Mouse (Mus musculus): ENCODE data around the gene Elf2. TPM values are rescaled to one million over a fixed set of nuclear protein-coding genes. Genes with fewer than 3 reads are reported as not detected.
"Not testable (repeated sequence)": the region's sequence is repeated elsewhere in the genome, so short reads cannot be mapped to it uniquely, and the experiment has no call there.

Elf2 gene
- polyA plus RNA-seq, 1 experiment from 2014 or later: 39.1 TPM

GRCm38 (mm10) chr3:51358181-51358580 lies 17.7 kb upstream of the Elf2 start:
- H3K4me2 ChIP-seq: peak overlapping the region; percentile 65
- H3K9ac ChIP-seq: no peak overlapping the region; the same call in 1 of the 2 replicates
- H3K36me3 ChIP-seq: no peaks in the 10 kb centered on the region
- peak overlapping the region; percentile 46 for H3K4me3 ChIP-seq
- no peaks in the 10 kb centered on the region; the same call in 1 of the 2 replicates for H3K9me3 ChIP-seq
- peaks cover 32% of the 10 kb centered on the region for H3K27me3 ChIP-seq
- H3K4me1 ChIP-seq (replicated peaks): peaks cover 13% of the 10 kb centered on the region
- no peak overlapping the region for H3K27ac ChIP-seq (replicated peaks)
- no peak for ATAC-seq (ENCODE audit: low read depth)
- WGBS: 2% methylated on average over 15 of the region's 15 CpGs

DNA sequence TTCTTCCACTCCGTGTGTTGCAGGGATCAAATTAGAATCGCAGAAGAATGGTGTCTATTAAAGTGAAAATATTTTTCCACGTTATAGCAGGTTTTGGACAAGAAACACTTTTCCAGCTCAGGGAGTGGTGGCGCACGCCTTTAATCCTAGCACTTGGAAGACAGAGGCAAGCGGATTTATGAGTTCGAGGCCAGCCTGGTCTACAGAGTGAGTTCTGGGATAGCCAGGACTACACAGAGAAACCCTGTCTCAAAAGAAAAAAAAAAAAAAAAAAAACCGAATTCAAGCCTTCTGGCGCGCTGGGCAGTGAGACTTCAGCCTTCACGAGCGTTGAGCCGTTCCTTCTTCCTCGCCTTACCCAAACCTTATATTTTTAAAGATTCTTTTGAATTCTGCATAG lies 17.2 kb upstream of the Elf2 start:
- H3K4me2 ChIP-seq: peak overlapping the region; percentile 65
- no peak overlapping the region; the same call in 1 of the 2 replicates for H3K9ac ChIP-seq
- no peak overlapping the region for H3K27ac ChIP-seq (replicated peaks)
- no peaks in the 10 kb centered on the region for H3K36me3 ChIP-seq
- H3K9me3 ChIP-seq: no peaks in the 10 kb centered on the region; the same call in 1 of the 2 replicates
- WGBS: 10% methylated on average over 14 of the region's 14 CpGs
- ATAC-seq (ENCODE audit: low read depth): no peak
- H3K4me1 ChIP-seq (replicated peaks): peaks cover 13% of the 10 kb centered on the region
- H3K27me3 ChIP-seq: peaks cover 32% of the 10 kb centered on the region
- H3K4me3 ChIP-seq: peak overlapping the region; percentile 46

- no peaks in the 10 kb centered on the region for H3K36me3 ChIP-seq
- WGBS: 56% methylated on average over 5 of the region's 5 CpGs
- no peak overlapping the region for H3K4me2 ChIP-seq
- ATAC-seq (ENCODE audit: low read depth): no peak
- H3K27ac ChIP-seq (replicated peaks): no peak overlapping the region
- H3K9ac ChIP-seq: no peak overlapping the region
- H3K9me3 ChIP-seq: no peaks in the 10 kb centered on the region; the same call in 1 of the 2 replicates
- H3K4me1 ChIP-seq (replicated peaks): peaks cover 13% of the 10 kb centered on the region
- peaks cover 32% of the 10 kb centered on the region for H3K27me3 ChIP-seq
- no peak overlapping the region for H3K4me3 ChIP-seq
These were observed 16.6 kb upstream of the Elf2 start for GRCm38 (mm10) chr3:51357078-51357477.

DNA sequence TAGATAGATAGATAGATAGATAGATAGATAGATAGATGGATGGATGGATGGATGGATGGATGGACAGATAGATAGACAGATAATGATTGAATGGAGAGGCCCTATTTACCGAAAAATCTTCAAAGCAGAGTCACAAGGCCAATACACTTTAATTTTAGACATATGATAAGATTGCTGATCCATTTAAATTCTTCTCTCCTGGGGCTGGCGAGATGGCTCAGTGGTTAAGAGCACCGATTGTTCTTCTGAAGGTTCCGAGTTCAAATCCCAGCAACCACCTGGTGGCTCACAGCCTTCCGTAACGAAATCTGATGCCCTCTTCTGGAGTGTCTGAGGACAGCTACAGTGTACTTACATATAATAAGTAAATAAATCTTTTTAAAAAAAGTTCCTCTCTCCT lies 14.5 kb upstream of the Elf2 start:
- 91% methylated on average over 6 of the region's 6 CpGs for WGBS
- peaks cover 28% of the 10 kb centered on the region for H3K27me3 ChIP-seq
- H3K4me2 ChIP-seq; ATAC-seq (ENCODE audit: low read depth); H3K9me3 ChIP-seq; H3K9ac ChIP-seq; H3K36me3 ChIP-seq; H3K4me3 ChIP-seq; H3K27ac ChIP-seq (replicated peaks): not testable (repeated sequence)
- peaks cover 13% of the 10 kb centered on the region for H3K4me1 ChIP-seq (replicated peaks)

DNA sequence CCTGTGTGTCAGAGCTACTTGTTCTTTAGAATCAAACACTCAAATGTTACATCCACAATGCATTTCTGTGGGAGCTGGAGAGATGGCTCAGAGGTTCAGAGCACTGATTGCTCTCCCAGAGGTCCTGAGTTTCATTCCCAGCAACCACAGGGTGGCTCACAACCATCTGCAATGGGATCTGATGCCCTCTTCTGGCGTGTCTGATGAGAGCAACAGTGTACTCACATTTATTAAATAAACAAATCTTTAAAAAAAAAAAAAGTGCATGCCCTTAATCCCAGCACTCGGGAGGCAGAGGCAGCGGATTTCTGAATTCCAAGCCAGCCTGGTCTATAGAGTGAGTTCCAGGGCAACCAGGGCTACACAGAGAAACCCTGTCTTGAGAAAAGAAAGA lies 13.6 kb upstream of the Elf2 start:
- peaks cover 6% of the 10 kb centered on the region for H3K4me1 ChIP-seq (replicated peaks)
- H3K27me3 ChIP-seq: peaks cover 21% of the 10 kb centered on the region
- H3K27ac ChIP-seq (replicated peaks): no peak overlapping the region
- no peaks in the 10 kb centered on the region for H3K36me3 ChIP-seq
- no peak overlapping the region for H3K4me2 ChIP-seq
- H3K4me3 ChIP-seq: no peak overlapping the region
- H3K9me3 ChIP-seq: no peaks in the 10 kb centered on the region
- H3K9ac ChIP-seq: no peak overlapping the region
- WGBS: 82% methylated on average over 3 of the region's 3 CpGs
- ATAC-seq (ENCODE audit: low read depth): no peak

- 75% methylated on average over 4 of the region's 4 CpGs for WGBS
- no peak overlapping the region for H3K4me2 ChIP-seq
- H3K9me3 ChIP-seq: no peaks in the 10 kb centered on the region
These were observed 13.0 kb upstream of the Elf2 start for GRCm38 (mm10) chr3:51353325-51354033.

GRCm38 (mm10) chr3:51350806-51351205 lies 10.3 kb upstream of the Elf2 start:
- H3K36me3 ChIP-seq: no peaks in the 10 kb centered on the region
- no peaks in the 10 kb centered on the region for H3K27me3 ChIP-seq
- no peak for ATAC-seq (ENCODE audit: low read depth)
- no peak overlapping the region for H3K4me3 ChIP-seq
- H3K9me3 ChIP-seq: no peaks in the 10 kb centered on the region
- no peak overlapping the region for H3K4me2 ChIP-seq
- H3K9ac ChIP-seq: no peak overlapping the region
- no peak overlapping the region for H3K27ac ChIP-seq (replicated peaks)
- H3K4me1 ChIP-seq (replicated peaks): no peaks in the 10 kb centered on the region
- 38% methylated on average over 3 of the region's 3 CpGs for WGBS

More at GRCm38 (mm10) chr3:51353325-51354033, 13.0 kb upstream of the Elf2 start:
- Histone ChIP-seq H3K4me1 (replicated peaks) (peaks cover under 1% of the 10 kb centered on the region; the same call in 1 of the 2 replicates), H3K4me3 (no peak overlapping the region), H3K36me3 (no peaks in the 10 kb centered on the region), H3K27me3 (peaks cover 15% of the 10 kb centered on the region), H3K27ac (replicated peaks) (no peak overlapping the region), H3K9ac (no peak overlapping the region)
- no peak for ATAC-seq (ENCODE audit: low read depth)

- Histone ChIP-seq H3K4me2 (no peak overlapping the region), H3K27ac (replicated peaks) (no peak overlapping the region), H3K9me3 (no peaks in the 10 kb centered on the region), H3K9ac (no peak overlapping the region), H3K27me3 (no peaks in the 10 kb centered on the region), H3K4me1 (replicated peaks) (no peaks in the 10 kb centered on the region), H3K36me3 (no peaks in the 10 kb centered on the region), H3K4me3 (no peak overlapping the region)
- WGBS: 29% methylated on average over 3 of the region's 3 CpGs
- no peak for ATAC-seq (ENCODE audit: low read depth)
These were observed 8.3 kb upstream of the Elf2 start for GRCm38 (mm10) chr3:51348646-51349238.

DNA sequence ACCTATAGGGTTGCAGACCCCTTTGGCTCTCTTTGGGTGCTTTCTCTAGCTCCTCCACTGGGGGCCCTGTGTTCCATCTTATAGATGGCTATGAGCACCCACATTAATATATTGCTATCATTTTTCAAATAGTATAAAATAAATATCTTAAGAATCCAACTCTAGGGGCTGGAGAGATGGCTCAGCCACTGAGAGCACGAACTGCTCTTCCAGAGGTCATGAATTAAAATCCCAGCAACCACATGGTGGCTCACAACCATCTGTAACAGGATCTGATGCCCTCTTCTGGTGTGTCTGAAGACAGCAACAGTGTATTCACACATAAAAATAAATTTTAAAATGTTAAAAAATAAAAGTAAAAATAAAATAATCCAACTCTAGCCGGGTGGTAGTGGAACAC lies 4.6 kb upstream of the Elf2 start:
- not testable (repeated sequence) for H3K4me2 ChIP-seq; H3K36me3 ChIP-seq; H3K9me3 ChIP-seq; H3K9ac ChIP-seq; ATAC-seq (ENCODE audit: low read depth); H3K4me3 ChIP-seq; H3K27me3 ChIP-seq; H3K27ac ChIP-seq (replicated peaks); H3K4me1 ChIP-seq (replicated peaks)
- 95% methylated on average over 2 of the region's 2 CpGs for WGBS

DNA sequence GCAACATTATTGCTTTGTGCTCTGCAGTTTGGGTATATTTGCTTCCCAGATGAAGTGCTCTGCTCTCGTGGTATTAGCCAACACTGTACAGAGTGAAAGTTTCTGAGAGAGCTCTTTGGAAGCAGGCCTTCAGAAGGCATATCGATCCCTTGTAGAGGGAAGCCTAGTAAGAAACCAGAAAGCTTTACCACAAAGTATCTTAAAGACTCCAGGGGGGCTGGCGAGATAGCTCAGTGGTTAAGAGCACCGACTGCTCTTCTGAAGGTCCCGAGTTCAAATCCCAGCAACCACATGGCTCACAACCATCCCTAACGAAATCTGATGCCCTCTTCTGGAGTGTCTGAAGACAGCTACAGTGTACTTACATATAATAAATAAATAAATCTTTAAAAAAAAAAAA lies 3.7 kb upstream of the Elf2 start:
- H3K9ac ChIP-seq; H3K4me1 ChIP-seq (replicated peaks); H3K27me3 ChIP-seq; H3K36me3 ChIP-seq; H3K27ac ChIP-seq (replicated peaks); ATAC-seq (ENCODE audit: low read depth); H3K9me3 ChIP-seq; H3K4me2 ChIP-seq; H3K4me3 ChIP-seq: not testable (repeated sequence)
- 94% methylated on average over 6 of the region's 6 CpGs for WGBS

DNA sequence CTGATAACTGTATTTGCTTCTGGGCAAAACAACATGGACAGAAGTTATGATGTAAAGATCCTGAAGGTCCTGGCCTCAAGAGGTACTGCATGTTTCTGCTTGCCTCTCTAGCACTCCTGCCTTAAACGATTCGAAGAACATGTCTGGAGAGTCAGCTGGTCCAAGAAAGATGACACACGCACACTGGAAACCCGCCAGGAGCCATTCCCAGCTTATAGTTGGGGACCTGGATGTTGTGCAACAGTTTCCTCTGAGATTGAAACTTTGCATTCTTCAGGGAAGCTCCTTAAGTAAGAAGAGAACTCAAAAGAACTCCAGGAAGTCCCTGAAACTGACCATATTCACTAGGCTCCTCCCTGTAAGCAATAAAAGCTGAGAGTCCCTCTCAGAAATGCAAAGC lies 2.8 kb upstream of the Elf2 start:
- no peaks in the 10 kb centered on the region for H3K9me3 ChIP-seq
- H3K4me3 ChIP-seq: no peak overlapping the region
- no peak for ATAC-seq (ENCODE audit: low read depth)
- 97% methylated on average over 4 of the region's 4 CpGs for WGBS
- H3K36me3 ChIP-seq: no peaks in the 10 kb centered on the region
- H3K27ac ChIP-seq (replicated peaks): no peak overlapping the region
- H3K4me1 ChIP-seq (replicated peaks): peaks cover 12% of the 10 kb centered on the region
- no peak overlapping the region for H3K4me2 ChIP-seq
- H3K9ac ChIP-seq: no peak overlapping the region
- no peaks in the 10 kb centered on the region for H3K27me3 ChIP-seq

DNA sequence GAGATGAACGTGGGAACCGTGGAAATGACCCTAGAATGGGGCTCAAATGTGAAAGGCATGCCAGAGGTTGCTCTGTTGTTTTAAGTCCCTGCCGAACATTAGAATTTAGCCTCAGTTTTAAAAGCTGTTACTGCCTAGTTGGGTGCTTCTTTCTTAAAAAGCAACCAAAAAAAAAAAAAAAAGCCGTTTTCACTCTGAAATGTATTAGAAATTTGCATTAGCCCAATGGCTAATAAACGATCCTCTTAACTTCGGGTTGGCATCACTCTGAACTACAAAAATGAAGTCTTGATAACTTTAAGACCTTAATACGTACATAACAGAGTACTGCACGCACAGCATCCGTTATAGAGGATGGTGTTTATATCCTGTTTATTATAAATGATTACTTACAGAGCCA lies 1.7 kb upstream of the Elf2 start:
- Histone ChIP-seq H3K9ac (peak overlapping the region; percentile 89), H3K4me3 (peak overlapping the region; percentile 87), H3K27me3 (no peaks in the 10 kb centered on the region), H3K27ac (replicated peaks) (peak overlapping the region; percentile 100), H3K36me3 (no peaks in the 10 kb centered on the region), H3K4me1 (replicated peaks) (peaks cover 14% of the 10 kb centered on the region), H3K4me2 (peak overlapping the region; percentile 80), H3K9me3 (no peaks in the 10 kb centered on the region)
- WGBS: 8% methylated on average over 9 of the region's 9 CpGs
- no peak for ATAC-seq (ENCODE audit: low read depth)
